Mouse (Mus musculus) heart, embryonic 16.5 days (tissue): ENCODE results near the gene Mettl21a. TPM values are rescaled to one million over a fixed set of nuclear protein-coding genes. Genes with fewer than 3 reads are reported as not detected.
"Not testable (repeated sequence)": the region's sequence is repeated elsewhere in the genome, so short reads cannot be mapped to it uniquely, and the experiment has no call there.

Source experiments
- ATAC-seq: fragments of 200-750 bp; cut with Nextera tagmentation; replicated peaks from 2 replicates; pipeline ENCODE4 v1.8.0; 2017; ENCODE audit warnings: moderate number of reproducible peaks; ENCODE audit not compliant: insufficient read depth, low FRiP score; ENCODE audit errors: extremely low read depth
- H3K27ac ChIP-seq: fragments of 300-500 bp; sonication (generic); 2 replicates; pipeline ENCODE4 v1.5.1; 2014; ENCODE audit warnings: mild to moderate bottlenecking, low read length, control low read depth, moderate library complexity
- H3K27me3 ChIP-seq: fragments of 300-500 bp; sonication (generic); 2 replicates; pipeline ENCODE4 v1.6.1; 2014; ENCODE audit warnings: low read length, mixed read lengths; ENCODE audit not compliant: control insufficient read depth, insufficient read depth
- H3K36me3 ChIP-seq: fragments of 300-500 bp; sonication (generic); 2 replicates; pipeline ENCODE4 v1.6.1; 2014; ENCODE audit not compliant: control insufficient read depth, insufficient read depth
- H3K4me1 ChIP-seq: fragments of 300-500 bp; sonication (generic); 2 replicates; pipeline ENCODE4 v1.6.1; 2014; ENCODE audit warnings: low read length, mixed read lengths; ENCODE audit not compliant: control insufficient read depth, insufficient read depth
- H3K4me2 ChIP-seq: fragments of 300-500 bp; sonication (generic); 2 replicates; pipeline ENCODE4 v1.6.1; 2014; ENCODE audit warnings: low read depth, mild to moderate bottlenecking, control low read depth, low read length
- H3K4me3 ChIP-seq: fragments of 300-500 bp; sonication (generic); 2 replicates; pipeline ENCODE4 v1.5.1; 2014; ENCODE audit warnings: mild to moderate bottlenecking, control low read depth, low read length
- H3K9ac ChIP-seq: fragments of 300-500 bp; sonication (generic); 2 replicates; pipeline ENCODE4 v1.6.1; 2014; ENCODE audit warnings: low read length, control low read depth
- H3K9me3 ChIP-seq: fragments of 300-500 bp; sonication (generic); replicated peaks from 2 replicates; pipeline ENCODE4 v1.6.1; 2016; ENCODE audit warnings: low read length; ENCODE audit not compliant: control insufficient read depth
- WGBS: fragments of 180-500 bp; shearing (Covaris S2); extraction: QIAGEN DNeasy Blood & Tissue Kit; methylation state at CpG from one replicate; pipeline ENCODE4 v1.1.7; 2014; 5-methylcytosine and 5-hydroxymethylcytosine counted together
- polyA plus RNA-seq: library from polyadenylated mRNA; unstranded; fragments of >200 nt; fragmentation: Nextera tagmentation; extraction: Ambion mirVana; gene quantifications from 2 replicates; pipeline ENCODE4 v1.2.1, GENCODE M21; 2015

The Mettl21a gene
- 14.4 and 14.9 TPM in 2 replicates for polyA plus RNA-seq

DNA sequence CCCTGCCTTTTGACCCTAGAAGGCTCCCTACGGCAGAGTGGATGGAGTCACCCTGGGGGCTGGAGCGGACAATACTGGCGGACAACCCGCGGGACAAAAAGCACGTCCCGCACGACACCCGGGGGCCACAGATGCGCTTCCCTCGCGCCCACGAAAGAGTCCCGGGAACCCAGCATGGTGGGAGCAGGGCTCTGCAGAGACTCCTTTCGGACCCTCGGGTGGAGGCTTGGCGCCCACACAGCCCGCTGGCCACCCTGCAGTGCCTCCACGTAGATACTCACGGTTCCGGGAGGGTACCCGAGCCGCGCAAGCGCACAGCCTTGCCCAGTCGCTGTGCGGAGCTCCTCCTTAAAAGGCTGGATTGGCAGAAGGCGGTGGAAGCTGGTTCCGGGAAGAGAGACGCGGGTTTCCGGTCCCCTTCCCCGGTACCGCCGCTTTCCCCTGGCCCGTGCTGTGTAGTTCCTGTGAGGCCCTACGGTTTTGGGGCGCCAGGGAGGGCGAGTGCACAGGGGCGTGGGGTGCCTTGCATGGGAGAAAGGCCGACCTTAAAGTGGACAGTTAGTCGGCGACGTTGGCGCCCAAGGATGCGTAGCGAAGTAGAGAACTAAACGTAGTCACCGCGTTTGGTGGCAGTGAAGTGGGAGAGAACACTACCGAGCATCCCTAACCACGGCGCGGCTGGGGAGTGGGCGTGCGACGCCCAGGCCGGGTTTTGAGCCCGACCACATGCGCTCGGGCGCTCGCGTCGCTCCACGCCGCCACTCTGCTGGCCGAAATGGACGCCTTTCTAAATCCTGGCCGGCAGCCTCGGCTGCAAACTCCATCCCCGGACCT, at the start of gene Mettl21a:
TSS of gene Mettl21a (minus strand) at position 362 of the 834 bp plus-strand sequence.
- H3K4me2 ChIP-seq: peak within 1 kb of the TSS; percentile 91
- H3K27ac ChIP-seq: peak within 1 kb of the TSS; percentile 97
- peak within 1 kb of the TSS; percentile 95 for H3K9ac ChIP-seq
- no peaks in the 10 kb centered on the region for H3K27me3 ChIP-seq
- no peaks in the 10 kb centered on the region for H3K36me3 ChIP-seq
- WGBS: under 1% methylated on average over 72 of the region's 72 CpGs
- H3K4me3 ChIP-seq: peak within 1 kb of the TSS; percentile 88
- H3K9me3 ChIP-seq: no peaks in the 10 kb centered on the region
- peak; percentile 91 for ATAC-seq
- peaks cover 13% of the 10 kb centered on the region; the same call in 1 of the 2 replicates for H3K4me1 ChIP-seq

DNA sequence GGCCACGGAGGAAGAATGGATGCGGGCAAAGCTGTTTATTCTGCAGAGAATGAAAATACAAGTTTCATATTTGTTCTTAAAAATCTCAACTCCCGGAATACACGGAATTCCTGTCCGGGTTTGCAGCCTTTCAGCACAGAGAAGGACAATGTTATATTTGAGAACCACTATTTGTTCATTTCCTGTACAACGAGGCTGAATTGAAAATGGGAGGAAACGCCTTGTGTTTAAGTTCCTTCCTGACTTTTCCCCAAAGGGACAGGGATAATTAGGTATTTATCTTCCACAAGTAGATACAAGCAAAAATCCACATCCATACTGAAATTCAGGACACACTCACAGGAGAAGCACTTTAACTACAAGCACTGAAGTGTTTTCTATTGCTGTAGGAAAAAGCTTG, 41.8 kb upstream of the Mettl21a start:
- peak; percentile 28; the same call in 1 of the 2 replicates for ATAC-seq
- Histone ChIP-seq H3K4me2 (peak overlapping the region; percentile 21; the same call in 1 of the 2 replicates), H3K4me1 (no peaks in the 10 kb centered on the region), H3K36me3 (no peaks in the 10 kb centered on the region), H3K9me3 (no peaks in the 10 kb centered on the region), H3K27me3 (no peaks in the 10 kb centered on the region), H3K9ac (no peak overlapping the region), H3K4me3 (no peak overlapping the region), H3K27ac (peak overlapping the region; percentile 77)
- WGBS: 52% methylated on average over 7 of the region's 7 CpGs

DNA sequence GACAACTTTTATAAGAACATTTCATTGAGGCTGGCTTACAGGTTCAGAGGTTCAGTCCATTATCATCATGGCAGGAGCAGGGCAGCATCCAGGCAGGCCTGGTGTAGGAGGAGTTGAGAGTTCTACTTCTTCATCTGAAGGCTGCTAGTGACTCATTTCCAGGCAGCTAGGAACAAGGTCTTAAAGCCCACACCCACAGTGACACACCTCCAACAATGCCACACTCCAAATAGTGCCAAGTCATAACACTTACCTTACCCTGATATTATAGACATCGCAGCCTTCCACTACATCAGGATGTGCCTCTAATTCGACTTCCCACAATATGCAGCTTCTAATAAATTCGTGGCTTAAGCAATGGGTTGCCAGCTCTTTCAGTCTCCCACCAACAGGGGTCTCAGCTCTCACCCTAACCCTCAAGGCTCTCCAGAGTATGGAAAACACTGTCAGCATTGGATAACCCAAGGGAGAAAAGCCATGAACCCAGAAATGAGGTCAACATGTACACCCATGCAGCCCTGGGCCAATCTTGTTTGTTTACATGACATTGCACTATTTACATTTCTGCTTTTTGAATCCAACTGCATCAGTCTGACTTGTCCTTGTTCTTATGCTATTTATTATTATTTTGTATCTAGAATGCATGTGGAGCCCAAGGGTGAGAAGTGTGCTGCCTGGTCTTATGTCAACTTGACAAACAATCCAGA, 39.5 kb upstream of the Mettl21a start:
- H3K4me1 ChIP-seq: no peaks in the 10 kb centered on the region
- H3K27me3 ChIP-seq: no peaks in the 10 kb centered on the region
- H3K27ac ChIP-seq: no peak overlapping the region
- H3K4me3 ChIP-seq: no peak overlapping the region
- no peaks in the 10 kb centered on the region for H3K9me3 ChIP-seq
- H3K36me3 ChIP-seq: no peaks in the 10 kb centered on the region
- no peak for ATAC-seq
- 77% methylated on average over 3 of the region's 3 CpGs for WGBS
- H3K9ac ChIP-seq: no peak overlapping the region
- H3K4me2 ChIP-seq: no peak overlapping the region

DNA sequence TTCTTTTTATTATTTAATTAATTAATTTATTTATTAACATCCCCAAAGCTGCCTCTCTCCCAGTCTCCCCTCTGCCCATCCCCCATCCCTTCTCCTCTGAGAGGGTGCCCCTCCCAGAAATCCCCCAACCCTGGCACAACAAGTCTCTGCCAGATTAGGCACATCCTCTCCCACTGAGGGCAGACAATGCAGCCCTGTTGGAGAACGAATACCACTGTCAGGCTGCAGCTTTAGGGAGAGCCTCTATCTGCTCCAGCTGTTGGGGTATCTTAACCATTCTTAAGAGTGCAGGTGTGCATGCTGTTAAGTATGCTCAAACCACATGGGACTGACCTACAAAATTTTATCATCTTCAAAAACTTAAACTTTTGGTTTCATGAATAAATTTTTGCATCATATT, 38.4 kb upstream of the Mettl21a start:
- no peaks in the 10 kb centered on the region for H3K27me3 ChIP-seq
- no peak overlapping the region for H3K4me3 ChIP-seq
- ATAC-seq: no peak
- no peaks in the 10 kb centered on the region for H3K9me3 ChIP-seq
- H3K9ac ChIP-seq: no peak overlapping the region
- no peak overlapping the region for H3K27ac ChIP-seq
- H3K4me1 ChIP-seq: no peaks in the 10 kb centered on the region
- WGBS: 46% methylated on average over 1 of the region's 1 CpGs
- no peaks in the 10 kb centered on the region for H3K36me3 ChIP-seq
- no peak overlapping the region for H3K4me2 ChIP-seq

DNA sequence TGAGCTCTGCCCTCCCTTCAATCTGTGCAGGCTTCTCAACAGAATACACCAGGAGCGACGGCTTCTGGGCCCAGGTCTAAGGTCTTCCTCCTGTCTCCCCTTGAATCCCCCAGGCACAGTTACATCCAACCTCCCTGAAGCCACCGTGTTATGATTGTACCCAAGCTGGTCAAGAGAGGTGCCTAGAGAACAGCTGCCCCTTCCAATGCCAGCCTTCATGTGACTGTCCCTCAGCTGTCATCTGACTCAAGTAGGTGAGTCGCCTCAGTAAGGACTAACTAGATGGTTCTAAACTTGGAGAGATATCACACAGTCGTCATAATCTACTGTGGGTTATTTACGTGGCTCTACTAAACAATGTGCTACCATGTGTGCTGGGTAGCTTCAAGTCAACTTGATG, 36.7 kb upstream of the Mettl21a start:
- no peak overlapping the region for H3K4me3 ChIP-seq
- no peak overlapping the region for H3K9ac ChIP-seq
- no peaks in the 10 kb centered on the region for H3K9me3 ChIP-seq
- no peak overlapping the region for H3K4me2 ChIP-seq
- no peaks in the 10 kb centered on the region for H3K27me3 ChIP-seq
- no peak overlapping the region for H3K27ac ChIP-seq
- H3K36me3 ChIP-seq: no peaks in the 10 kb centered on the region
- WGBS: 81% methylated on average over 6 of the region's 6 CpGs
- no peak for ATAC-seq
- no peaks in the 10 kb centered on the region for H3K4me1 ChIP-seq

DNA sequence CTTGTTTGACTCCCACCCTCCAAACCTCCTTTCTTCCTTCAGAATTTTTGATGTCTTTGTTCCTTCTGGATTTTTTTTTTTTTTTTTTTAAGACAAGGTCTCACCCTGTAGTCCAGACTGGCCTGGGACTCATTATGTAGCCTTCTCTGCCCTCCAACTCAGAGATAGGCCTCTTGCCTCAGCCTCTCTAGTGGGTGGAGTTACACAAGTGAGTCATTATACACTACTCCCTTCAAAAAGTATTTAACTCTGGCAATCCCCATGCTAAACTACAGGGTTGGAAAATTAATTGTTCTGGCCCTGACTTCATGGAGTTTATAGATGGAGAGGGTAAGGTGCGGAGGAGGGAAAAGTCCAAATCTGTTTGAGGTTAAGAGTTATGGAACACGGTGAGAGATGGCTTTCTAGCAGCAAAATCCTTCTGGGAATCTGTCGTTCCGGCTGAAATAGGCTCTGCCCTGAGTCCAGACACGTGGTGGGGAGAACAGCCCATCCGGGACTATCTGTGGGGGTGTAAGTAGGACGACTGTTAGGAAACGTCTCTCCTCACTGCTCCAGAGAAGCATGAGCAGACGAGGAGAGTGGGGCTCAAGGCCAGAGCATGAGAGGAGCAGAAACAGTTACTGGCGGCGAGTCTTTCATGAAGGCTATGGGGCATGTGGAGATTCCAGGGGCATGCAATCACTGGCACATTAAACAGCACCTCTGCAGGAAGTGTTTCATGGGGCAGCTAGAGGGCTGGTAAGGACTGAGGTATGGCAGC, 32.5 kb upstream of the Mettl21a start:
- 57% methylated on average over 11 of the region's 11 CpGs for WGBS

DNA sequence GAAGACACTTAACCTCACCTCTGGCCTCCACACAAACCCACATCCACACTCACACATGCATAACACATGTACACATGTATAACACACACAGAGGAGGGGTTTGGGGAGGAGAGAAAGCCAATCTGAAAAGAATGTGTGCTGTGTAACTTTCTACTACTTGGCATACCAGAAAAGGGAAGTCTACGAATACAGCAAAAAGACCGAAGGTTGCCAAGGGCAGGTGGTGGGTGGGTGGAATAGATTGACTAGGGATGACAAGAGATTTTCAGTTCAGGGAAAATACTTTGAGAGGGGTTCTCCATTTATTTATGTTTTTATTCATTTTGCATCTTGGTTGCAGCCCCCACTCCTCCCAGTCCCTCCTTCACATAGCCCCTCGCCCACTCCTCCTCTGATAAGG, 27.5 kb upstream of the Mettl21a start:
- no peaks in the 10 kb centered on the region for H3K4me1 ChIP-seq
- H3K4me2 ChIP-seq: no peak overlapping the region
- no peaks in the 10 kb centered on the region for H3K27me3 ChIP-seq
- no peak for ATAC-seq
- no peak overlapping the region for H3K4me3 ChIP-seq
- WGBS: 89% methylated on average over 3 of the region's 3 CpGs
- no peak overlapping the region for H3K9ac ChIP-seq
- no peaks in the 10 kb centered on the region for H3K36me3 ChIP-seq
- H3K9me3 ChIP-seq: no peaks in the 10 kb centered on the region
- no peak overlapping the region for H3K27ac ChIP-seq

More for the DNA sequence above, 32.5 kb upstream of the Mettl21a start:
- H3K4me2 ChIP-seq: no peak overlapping the region
- H3K27me3 ChIP-seq: no peaks in the 10 kb centered on the region
- no peaks in the 10 kb centered on the region for H3K9me3 ChIP-seq
- H3K27ac ChIP-seq: no peak overlapping the region
- no peak overlapping the region for H3K9ac ChIP-seq
- H3K4me1 ChIP-seq: no peaks in the 10 kb centered on the region
- H3K4me3 ChIP-seq: no peak overlapping the region
- no peak for ATAC-seq
- no peaks in the 10 kb centered on the region for H3K36me3 ChIP-seq

DNA sequence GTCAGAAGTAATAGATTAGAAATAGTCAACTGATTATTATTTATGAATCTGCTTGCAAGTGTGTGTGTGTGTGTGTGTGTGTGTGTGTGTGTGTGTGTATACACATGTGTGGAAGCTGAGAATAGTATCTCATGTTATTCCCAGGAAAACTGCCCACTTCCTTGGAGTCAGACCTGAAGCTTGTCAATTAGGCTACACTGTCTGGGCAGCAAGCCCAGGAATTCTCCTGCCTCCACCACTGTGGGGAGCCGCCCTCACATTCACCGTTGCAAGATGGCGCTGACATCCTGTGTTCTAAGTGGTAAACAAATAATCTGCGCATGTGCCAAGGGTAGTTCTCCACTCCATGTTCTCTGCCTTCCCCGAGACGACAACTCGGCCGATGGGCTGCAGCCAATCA, 25.5 kb upstream of the Mettl21a start:
- WGBS: 85% methylated on average over 8 of the region's 8 CpGs
- not testable (repeated sequence) for H3K36me3 ChIP-seq, H3K27me3 ChIP-seq, ATAC-seq, H3K4me2 ChIP-seq, H3K4me1 ChIP-seq, H3K9ac ChIP-seq, H3K27ac ChIP-seq, H3K4me3 ChIP-seq, H3K9me3 ChIP-seq
